Mouse (Mus musculus): ENCODE measurements around the gene Efl1.

DNA sequence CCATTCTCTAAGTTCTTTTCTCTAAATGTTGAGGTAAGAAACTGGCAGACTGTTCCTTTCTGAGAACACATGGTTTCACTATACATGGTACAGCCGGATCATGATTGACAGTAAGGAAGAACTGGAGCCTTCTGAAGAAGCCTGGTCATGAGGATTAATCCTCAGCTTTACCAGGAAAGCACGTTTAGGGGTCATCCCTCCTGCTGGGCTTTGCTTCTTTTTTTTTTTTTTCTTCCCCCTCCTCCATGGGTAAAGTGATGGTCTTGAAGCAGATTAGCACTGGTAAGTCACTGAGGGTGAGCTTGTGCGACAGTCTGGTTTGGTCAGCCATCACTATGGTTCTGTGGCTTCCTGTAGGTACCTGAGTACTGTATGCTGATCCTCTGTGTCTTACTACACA, 76.1 kb downstream of the Efl1 start:
- TF ChIP-seq CTCF (conservative IDR thresholded peaks at IDR 0.05; ENCODE audit: insufficient read depth, insufficient read length, low read depth, low read length) (no peak), POLR2A (IDR thresholded peaks at IDR 0.05; ENCODE audit: low read depth, low read length) (no peak)
